Mouse (Mus musculus) erythroid progenitor cell, adult 5-6 weeks (primary cell): Measurements from ENCODE around the gene Ehd4. TPM values are rescaled to one million over a fixed set of nuclear protein-coding genes. Genes with fewer than 3 reads are reported as not detected.

ENCODE experiments used
- ATAC-seq: replicated peaks from 2 replicates; pipeline ENCODE4 v1.8.0; 2016; ENCODE audit warnings: moderate number of reproducible peaks, mild to moderate bottlenecking, moderate TSS enrichment, inconsistent platforms; ENCODE audit not compliant: poor library complexity, low FRiP score, severe bottlenecking
- total RNA-seq, 2 experiments: library from RNA; stranded (forward) in 1 of 2; stranded (reverse) in 1 of 2; fragments of 150-400 nt in 1 of 2; fragments of 186-747, 209-891 nt in 1 of 2; gene quantifications; 2 replicates each; pipeline versions ENCODE4 v1.2.3 to v1.2.4; 2015 to 2017; ENCODE audit warnings: low replicate concordance in 2 of 2

Gene Ehd4
- total RNA-seq, 2 experiments from 2014 or later: 9.5 to 12.6 TPM

GRCm38 (mm10) chr2:120048173-120048572 lies 106.2 kb downstream of the Ehd4 start:
- no peak for ATAC-seq

- ATAC-seq: no peak
These were observed 107.7 kb downstream of the Ehd4 start for GRCm38 (mm10) chr2:120046486-120047310.

- ATAC-seq: no peak
These were observed 109.7 kb downstream of the Ehd4 start for GRCm38 (mm10) chr2:120044676-120045075.

- ATAC-seq: no peak
These were observed 110.3 kb downstream of the Ehd4 start for GRCm38 (mm10) chr2:120044101-120044603.

- no peak for ATAC-seq
These were observed 113.4 kb downstream of the Ehd4 start for GRCm38 (mm10) chr2:120040991-120041390.

Other genes with a start within 250 kb of the Ehd4 start
- under 0.01 and 0.42 TPM in 2 replicates for gene Mapkbp1, start 181.9 kb downstream of the Ehd4 start, total RNA-seq (2015; ENCODE audit: low replicate concordance)
- gene Mapkbp1, start 181.9 kb downstream of the Ehd4 start, total RNA-seq (2017; ENCODE audit: low replicate concordance): 1.2 and 4.4 TPM in 2 replicates
- 1.4 TPM in 1 of 2 replicates, not detected in the other for gene Jmjd7, start 127.1 kb downstream of the Ehd4 start, total RNA-seq (2015; ENCODE audit: low replicate concordance)
- gene Jmjd7, start 127.1 kb downstream of the Ehd4 start, total RNA-seq (2017; ENCODE audit: low replicate concordance): 0.64 TPM in 1 of 2 replicates, not detected in the other
- gene Gm28042, start 127.1 kb downstream of the Ehd4 start, total RNA-seq (2015; ENCODE audit: low replicate concordance): not detected in 2 replicates
- gene Gm28042, start 127.1 kb downstream of the Ehd4 start, total RNA-seq (2017; ENCODE audit: low replicate concordance): not detected in 2 replicates
- 2.9 TPM in 1 of 2 replicates, not detected in the other for gene Pla2g4b, start 121.2 kb downstream of the Ehd4 start, total RNA-seq (2015; ENCODE audit: low replicate concordance)
- gene Pla2g4b, start 121.2 kb downstream of the Ehd4 start, total RNA-seq (2017; ENCODE audit: low replicate concordance): not detected in 2 replicates
- gene Pla2g4e, start 90.7 kb upstream of the Ehd4 start, total RNA-seq (2015; ENCODE audit: low replicate concordance): not detected in 2 replicates
- gene Pla2g4e, start 90.7 kb upstream of the Ehd4 start, total RNA-seq (2017; ENCODE audit: low replicate concordance): not detected in 2 replicates
- not detected in 2 replicates for gene Pla2g4d, start 134.6 kb upstream of the Ehd4 start, total RNA-seq (2015; ENCODE audit: low replicate concordance)
- not detected in 2 replicates for gene Pla2g4d, start 134.6 kb upstream of the Ehd4 start, total RNA-seq (2017; ENCODE audit: low replicate concordance)
- gene Pla2g4f, start 159.6 kb upstream of the Ehd4 start, total RNA-seq (2015; ENCODE audit: low replicate concordance): not detected in 2 replicates
- gene Pla2g4f, start 159.6 kb upstream of the Ehd4 start, total RNA-seq (2017; ENCODE audit: low replicate concordance): not detected in 2 replicates
- 9.0 and 33.5 TPM in 2 replicates for gene Vps39, start 198.5 kb upstream of the Ehd4 start, total RNA-seq (2015; ENCODE audit: low replicate concordance)
- gene Vps39, start 198.5 kb upstream of the Ehd4 start, total RNA-seq (2017; ENCODE audit: low replicate concordance): 24.7 and 25.5 TPM in 2 replicates
- 15.5 and 18.7 TPM in 2 replicates for gene Ganc, start 249.3 kb upstream of the Ehd4 start, total RNA-seq (2015; ENCODE audit: low replicate concordance)
- 13.4 and 21.8 TPM in 2 replicates for gene Ganc, start 249.3 kb upstream of the Ehd4 start, total RNA-seq (2017; ENCODE audit: low replicate concordance)
- 15.1 and 19.3 TPM in 2 replicates for gene Tmem87a, start 249.5 kb upstream of the Ehd4 start, total RNA-seq (2015; ENCODE audit: low replicate concordance)
- gene Tmem87a, start 249.5 kb upstream of the Ehd4 start, total RNA-seq (2017; ENCODE audit: low replicate concordance): 27.1 and 37.3 TPM in 2 replicates